Mouse (Mus musculus) urinary bladder, postnatal 36 days (tissue): ENCODE measurements around the gene Alkbh5.
A peak's percentile ranks its signal among the peaks of the same experiment; 100 is the strongest.
"Not testable (repeated sequence)": the region's sequence is repeated elsewhere in the genome, so short reads cannot be mapped to it uniquely, and the experiment has no call there.

Experiments used
- DNase-seq, 2 experiments: peaks; one replicate each; pipeline ENCODE4 v3.0.0; 2022; ENCODE audit warnings: low spot score in 2 of 2, mixed read lengths in 1 of 2

Alkbh5 gene

DNA sequence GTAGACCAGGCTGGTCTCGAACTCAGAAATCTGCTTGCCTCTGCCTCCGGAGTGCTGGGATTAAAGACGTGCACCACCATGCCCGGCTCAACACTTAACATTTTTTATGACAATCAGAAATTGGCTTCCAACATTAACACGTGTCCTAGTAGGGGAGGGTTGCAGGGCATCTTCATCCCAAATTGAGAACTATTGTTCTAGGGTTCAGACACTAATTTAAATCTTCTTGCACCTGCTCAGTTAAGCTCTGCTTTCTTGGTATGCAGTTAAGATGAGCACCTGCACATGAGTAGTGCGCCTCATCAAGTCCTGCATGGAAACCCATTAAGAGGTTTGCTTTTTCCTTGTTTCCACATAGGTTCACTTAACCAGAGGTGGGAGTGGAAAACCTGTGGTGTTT is 5.7 kb downstream of the Alkbh5 start:
- no peak for DNase-seq

DNA sequence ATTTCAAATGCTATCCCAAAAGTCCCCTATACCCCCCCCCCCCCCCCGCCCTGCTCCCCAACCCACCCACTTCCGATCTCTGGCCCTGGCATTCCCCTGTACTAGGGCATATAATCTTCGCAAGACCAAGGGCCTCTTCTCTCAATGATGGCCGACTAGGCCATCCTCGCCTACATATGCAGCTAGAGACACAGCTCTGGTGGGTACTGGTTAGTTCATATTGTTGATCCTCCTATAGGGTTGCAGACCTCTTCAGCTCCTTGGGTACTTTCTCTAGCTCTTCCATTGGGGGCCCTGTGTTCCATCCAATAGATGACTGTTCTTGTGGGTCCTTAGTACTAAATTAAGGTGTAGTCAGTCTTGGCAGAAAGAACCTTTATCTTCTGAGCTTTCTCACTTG is 7.0 kb downstream of the Alkbh5 start:
- not testable (repeated sequence) for DNase-seq

DNA sequence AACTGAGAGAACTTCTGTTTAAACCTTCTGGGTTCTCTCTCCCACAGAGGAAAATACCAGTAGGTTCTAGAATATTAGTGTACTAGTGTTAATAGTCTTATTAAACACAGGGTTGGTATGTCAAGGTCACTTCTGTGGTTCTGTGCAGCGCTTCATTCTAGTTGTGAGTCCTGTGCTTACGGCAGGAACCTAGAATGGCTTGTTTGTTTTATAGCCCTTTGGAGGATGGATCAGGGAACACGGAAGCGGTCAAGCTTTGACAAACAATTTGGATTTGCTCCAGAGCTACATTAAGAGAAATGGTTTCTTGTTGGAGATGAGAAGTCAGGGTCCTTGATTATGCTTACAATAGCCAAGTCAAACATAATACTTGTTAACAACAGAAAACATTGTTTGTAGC is 9.3 kb downstream of the Alkbh5 start:
- no peak for DNase-seq

DNA sequence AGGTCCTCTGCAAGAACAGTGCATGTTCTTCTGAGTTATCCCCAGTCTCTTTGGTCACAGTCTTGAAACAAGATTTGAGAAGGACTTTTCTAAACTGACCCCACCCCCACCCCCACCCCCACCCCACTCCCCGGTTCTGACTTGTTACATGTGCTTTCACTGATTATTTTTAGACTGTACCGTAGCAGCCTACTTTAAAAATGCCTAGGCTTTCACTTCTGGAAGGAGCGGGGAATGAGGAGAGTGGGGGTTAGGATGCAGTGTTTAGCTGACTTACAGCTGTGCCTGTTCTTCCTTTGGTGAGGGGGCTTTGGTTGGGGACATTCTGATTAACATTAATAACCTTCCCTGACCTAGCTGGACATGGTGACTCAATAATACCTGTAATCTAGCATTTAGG is 11.9 kb downstream of the Alkbh5 start:
- DNase-seq = no peak

DNA sequence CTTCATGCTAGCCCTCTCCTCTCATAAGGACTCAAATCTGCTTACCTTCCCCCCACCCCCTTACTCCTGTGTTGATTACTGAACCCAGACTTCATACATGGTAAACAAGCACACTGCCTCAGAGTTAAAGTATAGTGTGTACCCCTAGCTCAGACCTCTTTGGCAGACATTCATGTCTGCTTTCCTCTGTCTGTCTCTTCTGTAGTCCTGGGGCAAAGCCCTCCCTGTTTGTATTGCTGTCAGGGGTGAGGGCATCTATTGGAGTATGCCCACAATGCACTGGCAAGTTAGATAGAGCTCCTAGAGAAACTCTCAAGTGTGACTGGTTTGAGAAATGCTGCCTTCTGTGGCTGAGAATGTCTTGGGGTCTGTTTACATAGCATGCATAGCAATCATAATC is 16.9 kb downstream of the Alkbh5 start:
- DNase-seq = no peak

DNA sequence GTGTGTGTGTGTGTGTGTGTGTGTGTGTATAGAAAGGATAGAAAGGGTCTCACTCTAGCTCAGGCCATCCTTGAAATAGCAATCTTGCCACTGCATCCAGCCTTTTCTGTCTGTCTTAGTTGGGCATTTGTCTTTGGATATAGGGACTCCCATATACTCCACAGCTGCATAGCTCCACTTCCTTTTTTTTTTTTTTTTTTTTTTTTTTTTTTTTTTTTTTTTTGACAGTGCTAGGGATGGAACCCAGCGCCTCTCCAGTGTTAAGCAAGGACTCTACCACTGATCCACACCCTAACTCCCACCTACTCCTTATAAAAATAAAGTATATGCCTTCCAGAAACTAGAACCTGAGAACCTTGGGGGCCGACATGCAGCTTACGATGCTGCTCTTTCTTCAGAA is 21.5 kb downstream of the Alkbh5 start:
- no peak for DNase-seq

DNA sequence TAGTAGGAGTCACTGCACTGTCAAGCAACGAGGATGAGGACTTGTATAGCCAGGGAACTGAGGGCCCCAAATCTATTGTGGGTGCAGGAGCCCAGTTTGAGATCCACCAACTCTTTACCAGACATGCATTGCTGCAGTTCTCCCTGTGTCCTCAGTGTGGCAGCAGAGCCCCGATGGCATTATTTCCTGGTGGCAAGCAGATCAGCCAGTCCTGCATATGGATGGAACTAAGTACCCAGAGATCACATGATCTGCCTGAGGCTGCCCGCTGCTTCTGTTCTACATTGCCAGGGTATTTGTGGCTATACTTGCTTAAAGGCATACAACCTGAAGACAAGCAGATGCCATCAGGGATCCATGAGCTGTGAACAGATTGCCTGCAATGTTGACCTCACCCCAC is 23.2 kb downstream of the Alkbh5 start:
- DNase-seq = peak; percentile 43 to 53

DNA sequence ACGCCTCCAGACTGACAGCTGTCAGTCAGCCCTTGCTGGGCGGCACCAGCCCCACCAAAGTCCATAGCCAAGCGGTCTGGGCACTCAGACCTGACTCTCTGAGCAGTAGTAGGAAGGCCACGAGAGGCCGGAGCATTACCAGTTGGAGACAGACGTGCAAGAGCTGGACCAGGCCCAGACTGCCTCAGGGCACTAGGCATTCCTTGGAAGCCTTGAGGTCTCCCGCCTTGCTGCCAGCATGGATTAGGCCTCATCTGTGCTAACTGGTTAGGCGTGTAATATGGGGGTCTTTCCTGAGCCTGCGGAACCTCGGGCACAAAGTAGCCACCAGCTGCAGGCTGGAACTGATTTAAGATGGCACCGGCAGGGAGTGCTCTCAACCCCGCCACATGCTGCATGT is 37.8 kb downstream of the Alkbh5 start:
- DNase-seq = not testable (repeated sequence)
